Mouse (Mus musculus): ENCODE measurements at regions not wholly inside any gene's neighbourhood (a gene's known extent, or its start where the extent isn't known, plus 50 kb on each side); places are given as distances from the start of the nearest gene placed in this dataset.
"Not testable (repeated sequence)": the region's sequence is repeated elsewhere in the genome, so short reads cannot be mapped to it uniquely, and the experiment has no call there.

- Histone ChIP-seq H3K4me1 (ENCODE audit: control insufficient read depth in 1 of 2, insufficient read depth in 2 of 2, low read length in 2 of 2) (no peaks in the 10 kb centered on the region), H3K79me2 (ENCODE audit: control insufficient read depth, insufficient read depth, low read length, poor library complexity) (no peaks in the 10 kb centered on the region), H3K9me3 (replicated peaks; ENCODE audit: insufficient read depth, low read length) (no peaks in the 10 kb centered on the region), H3K27me3 (ENCODE audit: control insufficient read depth in 1 of 2, insufficient read depth in 2 of 2, low read length in 2 of 2) (no peaks in the 10 kb centered on the region), H3K4me3 (ENCODE audit: control insufficient read depth in 1 of 2, insufficient read depth in 1 of 2, low read depth in 2 of 2, low read length in 2 of 2) (no peak overlapping the region), H3K27ac (ENCODE audit: control insufficient read depth, low read depth, low read length) (no peak overlapping the region), H3K9ac (ENCODE audit: control insufficient read depth, low read depth, low read length, poor library complexity, severe bottlenecking) (no peak overlapping the region), H3K36me3 (ENCODE audit: control insufficient read depth in 1 of 2, insufficient read depth in 2 of 2, low read length in 2 of 2) (no peaks in the 10 kb centered on the region)
- TF ChIP-seq JUND (IDR thresholded peaks at IDR 0.05; ENCODE audit: low read depth, low read length), result no peak
- TF ChIP-seq POLR2AphosphoS5 (IDR thresholded peaks at IDR 0.05; ENCODE audit: borderline replicate concordance, low read depth, low read length), result no peak
- no peak for TF ChIP-seq ZC3H11A (IDR thresholded peaks at IDR 0.05; ENCODE audit: low read depth, low read length)
- TF ChIP-seq MXI1 (IDR thresholded peaks at IDR 0.05; ENCODE audit: low read depth, low read length), result no peak
- TF ChIP-seq GABPA (IDR thresholded peaks at IDR 0.05; ENCODE audit: low read depth, low read length), result no peak
- no peak for TF ChIP-seq POLR2A (IDR thresholded peaks at IDR 0.05; ENCODE audit: control insufficient read depth in 1 of 2, insufficient read depth in 1 of 2, low read depth in 1 of 2, low read length in 2 of 2, poor library complexity in 1 of 2)
- TF ChIP-seq ZNF384 (IDR thresholded peaks at IDR 0.05; ENCODE audit: low read depth, low read length), result no peak
- no peak for TF ChIP-seq MEF2A (IDR thresholded peaks at IDR 0.05; ENCODE audit: extremely low read depth, insufficient replicate concordance, low read depth, low read length, poor library complexity, severe bottlenecking)
- no peak for TF ChIP-seq USF1 (IDR thresholded peaks at IDR 0.05; ENCODE audit: low read depth, low read length)
- TF ChIP-seq ZMIZ1 (IDR thresholded peaks at IDR 0.05; ENCODE audit: low read depth, low read length), result no peak
- no peak for TF ChIP-seq NELFE (IDR thresholded peaks at IDR 0.05; ENCODE audit: low read depth, low read length)
- DNase-seq (ENCODE audit: low read depth, low spot score), result no peak
These were observed 311.3 kb downstream of the Gm11232 start for GRCm38 (mm10) chr4:71446461-71446860.

DNA sequence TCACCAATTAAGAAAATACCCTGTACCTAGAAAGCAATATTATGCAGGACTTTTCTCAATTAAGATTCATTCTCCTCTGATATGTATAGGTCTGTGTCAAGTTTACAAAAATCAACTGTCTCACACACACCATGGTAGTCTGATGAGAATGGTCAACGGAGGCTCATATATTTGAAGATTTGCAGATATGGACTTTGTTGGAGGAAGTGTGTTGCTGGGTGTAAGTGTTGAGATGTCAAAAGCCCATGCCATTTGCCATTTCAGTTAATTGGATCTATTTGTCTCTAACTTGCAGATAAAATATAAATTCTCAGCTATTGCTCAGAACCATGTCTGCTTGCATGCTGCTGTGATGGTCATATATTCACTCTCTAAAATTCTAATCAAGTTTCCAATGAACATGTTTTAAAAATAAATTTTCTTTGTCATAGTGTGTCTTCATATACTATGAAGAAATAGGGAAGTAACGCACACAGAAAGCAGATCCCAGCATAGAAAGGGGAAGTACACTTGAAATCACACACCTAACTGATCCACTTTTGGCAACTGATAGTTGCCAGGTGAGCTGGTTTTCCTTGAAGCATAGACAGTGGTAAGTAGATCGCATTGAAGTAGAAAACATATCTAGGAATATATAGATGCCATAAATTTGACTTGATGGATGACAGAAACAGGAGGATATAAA is 326.4 kb downstream of the Gm11232 start:
- Histone ChIP-seq H3K9ac (ENCODE audit: control insufficient read depth, low read depth, low read length, poor library complexity, severe bottlenecking) (no peak overlapping the region), H3K4me1 (ENCODE audit: control insufficient read depth in 1 of 2, insufficient read depth in 2 of 2, low read length in 2 of 2) (no peaks in the 10 kb centered on the region), H3K36me3 (ENCODE audit: control insufficient read depth in 1 of 2, insufficient read depth in 2 of 2, low read length in 2 of 2) (no peaks in the 10 kb centered on the region), H3K4me3 (ENCODE audit: control insufficient read depth in 1 of 2, insufficient read depth in 1 of 2, low read depth in 2 of 2, low read length in 2 of 2) (no peak overlapping the region), H3K9me3 (replicated peaks; ENCODE audit: insufficient read depth, low read length) (no peaks in the 10 kb centered on the region), H3K79me2 (ENCODE audit: control insufficient read depth, insufficient read depth, low read length, poor library complexity) (no peaks in the 10 kb centered on the region), H3K27me3 (ENCODE audit: control insufficient read depth in 1 of 2, insufficient read depth in 2 of 2, low read length in 2 of 2) (no peaks in the 10 kb centered on the region), H3K27ac (ENCODE audit: control insufficient read depth, low read depth, low read length) (no peak overlapping the region)
- peak; percentile 46 for DNase-seq (ENCODE audit: low read depth, low spot score)
- TF ChIP-seq MYC (IDR thresholded peaks at IDR 0.05; ENCODE audit: low read depth, low read length) (no peak), EP300 (IDR thresholded peaks at IDR 0.05; ENCODE audit: low read depth in 1 of 2, low read length in 2 of 2) (peak in 1 of 2 experiments; percentile 33; a peak in 2 of 4 replicates)

GRCm38 (mm10) chr4:71422121-71422520 is 335.6 kb downstream of the Gm11232 start:
- H3K79me2 ChIP-seq (ENCODE audit: control insufficient read depth, insufficient read depth, low read length, poor library complexity); H3K27ac ChIP-seq (ENCODE audit: control insufficient read depth, low read depth, low read length); H3K9me3 ChIP-seq (replicated peaks; ENCODE audit: insufficient read depth, low read length); H3K36me3 ChIP-seq (ENCODE audit: control insufficient read depth in 1 of 2, insufficient read depth in 2 of 2, low read length in 2 of 2); H3K27me3 ChIP-seq (ENCODE audit: control insufficient read depth in 1 of 2, insufficient read depth in 2 of 2, low read length in 2 of 2); H3K9ac ChIP-seq (ENCODE audit: control insufficient read depth, low read depth, low read length, poor library complexity, severe bottlenecking); DNase-seq (ENCODE audit: low read depth, low spot score); H3K4me1 ChIP-seq (ENCODE audit: control insufficient read depth in 1 of 2, insufficient read depth in 2 of 2, low read length in 2 of 2); H3K4me3 ChIP-seq (ENCODE audit: control insufficient read depth in 1 of 2, insufficient read depth in 1 of 2, low read depth in 2 of 2, low read length in 2 of 2): not testable (repeated sequence)

Measured in MEL (cell line).